Mouse (Mus musculus): Measurements from ENCODE around the gene Mycbp2.

GRCm38 (mm10) chr14:103102731-103103335, 243.8 kb downstream of the Mycbp2 start:
- TF ChIP-seq POLR2A (IDR thresholded peaks at IDR 0.05; ENCODE audit: borderline replicate concordance, low read depth, low read length) (no peak), CTCF (IDR thresholded peaks at IDR 0.05; ENCODE audit: low read depth, low read length) (no peak)

Measured in bone marrow macrophage, adult 2 months (primary cell).